Mouse (Mus musculus): Measurements from ENCODE around the gene Gucy2c.

Gene Gucy2c

GRCm38 (mm10) chr6:136745586-136745985 lies 36.0 kb downstream of the Gucy2c start:
- in situ Hi-C loops (cut with MboI; ENCODE audit: unreplicated experiment in 2 of 2): loop anchor here (10.0 to 25.0 kb wide), 3 partner anchors 239 to 1658 kb away; no protein-coding TSS in a partner anchor

- in situ Hi-C loops (cut with MboI; ENCODE audit: unreplicated experiment in 2 of 2): loop anchor here (5.0 to 25.0 kb wide), 4 partner anchors 241 to 1656 kb away; no protein-coding TSS in a partner anchor
These were observed 37.8 kb downstream of the Gucy2c start for GRCm38 (mm10) chr6:136743729-136744128.

DNA sequence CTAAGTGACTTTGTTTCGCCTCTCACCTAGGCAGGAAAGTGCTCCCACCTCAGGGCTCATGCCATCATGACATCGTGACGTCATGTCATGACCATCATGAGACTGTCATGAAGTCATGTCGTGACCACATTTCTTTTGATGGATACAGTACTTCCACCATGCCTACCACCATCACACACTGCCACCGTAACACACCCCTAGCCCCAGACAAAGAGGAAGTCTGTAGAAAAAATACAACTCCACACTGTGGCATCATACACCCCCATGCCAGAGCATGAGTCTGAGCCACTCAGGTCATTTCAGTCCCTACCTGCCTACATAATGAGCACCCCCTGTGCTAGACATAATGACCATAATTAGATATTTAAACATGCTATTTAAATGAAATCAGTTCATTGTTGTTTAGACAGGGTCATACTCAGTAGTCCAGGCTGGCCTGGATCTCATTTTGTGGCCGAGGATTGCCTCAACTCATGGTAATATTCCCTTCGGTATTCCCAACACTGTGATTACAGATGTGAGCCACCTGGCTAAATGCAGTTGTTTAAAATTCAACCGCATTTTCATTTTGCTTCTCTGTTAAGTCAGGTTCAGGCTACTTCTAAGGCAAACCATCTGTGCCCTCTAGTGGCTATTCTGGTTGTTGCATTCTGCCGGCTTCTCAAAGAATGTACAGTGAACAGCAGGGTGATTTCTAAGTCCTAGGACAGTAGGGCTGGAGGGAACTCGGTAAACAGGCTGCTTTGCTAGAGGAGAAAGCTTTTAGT lies 39.0 kb downstream of the Gucy2c start:
- in situ Hi-C loops (cut with MboI; ENCODE audit: unreplicated experiment in 2 of 2): loop anchor here (5.0 to 25.0 kb wide), 4 partner anchors 242 to 1655 kb away; no protein-coding TSS in a partner anchor

DNA sequence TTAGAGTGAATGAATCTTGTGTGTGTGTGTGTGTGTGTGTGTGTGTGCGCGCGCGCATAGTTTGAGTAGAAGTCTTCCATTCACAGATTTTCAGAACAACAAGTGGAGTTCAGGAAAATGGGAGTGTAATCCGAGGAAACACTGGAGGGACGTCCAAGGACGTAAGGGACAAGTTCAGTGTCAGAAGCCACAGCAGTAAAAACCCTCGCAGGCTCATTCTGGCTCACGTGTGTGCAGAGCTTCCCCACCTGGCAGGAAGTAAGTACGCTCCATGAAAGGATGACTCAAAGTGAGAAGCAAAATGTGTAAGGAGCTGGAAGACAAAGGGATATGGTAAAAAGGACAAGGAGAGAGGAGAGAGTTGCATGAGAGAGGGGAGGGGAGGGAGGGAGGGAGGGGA lies 40.3 kb downstream of the Gucy2c start:
- in situ Hi-C loops (cut with MboI; ENCODE audit: unreplicated experiment in 2 of 2): loop anchor here (5.0 to 25.0 kb wide), 4 partner anchors 244 to 1654 kb away; no protein-coding TSS in a partner anchor

GRCm38 (mm10) chr6:136735766-136736165 lies 45.8 kb downstream of the Gucy2c start:
- in situ Hi-C loops (cut with MboI; ENCODE audit: unreplicated experiment in 2 of 2): loop anchor here (25.0 kb wide), 2 partner anchors 1323 to 1648 kb away; no protein-coding TSS in a partner anchor

- in situ Hi-C loops (cut with MboI; ENCODE audit: unreplicated experiment in 2 of 2): loop anchor here (25.0 kb wide), 2 partner anchors 1316 to 1641 kb away; no protein-coding TSS in a partner anchor
These were observed 53.4 kb downstream of the Gucy2c start for GRCm38 (mm10) chr6:136728144-136728543.

GRCm38 (mm10) chr6:136723171-136723570 lies 58.4 kb downstream of the Gucy2c start:
- in situ Hi-C loops (cut with MboI; ENCODE audit: unreplicated experiment in 2 of 2): loop anchor here (5.0 kb wide), 2 partner anchors 76 to 81 kb away; no protein-coding TSS in a partner anchor

- in situ Hi-C loops (cut with MboI; ENCODE audit: unreplicated experiment in 2 of 2): loop anchor here (5.0 kb wide), 2 partner anchors 75 to 80 kb away; no protein-coding TSS in a partner anchor
These were observed 59.0 kb downstream of the Gucy2c start for GRCm38 (mm10) chr6:136722565-136722964.

- in situ Hi-C loops (cut with MboI; ENCODE audit: unreplicated experiment in 2 of 2): loop anchor here (5.0 kb wide), 2 partner anchors 75 to 80 kb away; no protein-coding TSS in a partner anchor
These were observed 59.6 kb downstream of the Gucy2c start for GRCm38 (mm10) chr6:136721925-136722324.

- in situ Hi-C loops (cut with MboI; ENCODE audit: unreplicated experiment in 2 of 2): loop anchor here (5.0 kb wide), 2 partner anchors 73 to 78 kb away; no protein-coding TSS in a partner anchor
These were observed 61.1 kb downstream of the Gucy2c start for GRCm38 (mm10) chr6:136720436-136720835.

GRCm38 (mm10) chr6:136715881-136716431 lies 65.6 kb downstream of the Gucy2c start:
- in situ Hi-C loops (cut with MboI; ENCODE audit: unreplicated experiment in 2 of 2): no loop called here

- in situ Hi-C loops (cut with MboI; ENCODE audit: unreplicated experiment in 2 of 2): no loop called here
These were observed 67.5 kb downstream of the Gucy2c start for GRCm38 (mm10) chr6:136714097-136714496.

GRCm38 (mm10) chr6:136710408-136710807 lies 71.2 kb downstream of the Gucy2c start:
- in situ Hi-C loops (cut with MboI; ENCODE audit: unreplicated experiment in 2 of 2): no loop called here

DNA sequence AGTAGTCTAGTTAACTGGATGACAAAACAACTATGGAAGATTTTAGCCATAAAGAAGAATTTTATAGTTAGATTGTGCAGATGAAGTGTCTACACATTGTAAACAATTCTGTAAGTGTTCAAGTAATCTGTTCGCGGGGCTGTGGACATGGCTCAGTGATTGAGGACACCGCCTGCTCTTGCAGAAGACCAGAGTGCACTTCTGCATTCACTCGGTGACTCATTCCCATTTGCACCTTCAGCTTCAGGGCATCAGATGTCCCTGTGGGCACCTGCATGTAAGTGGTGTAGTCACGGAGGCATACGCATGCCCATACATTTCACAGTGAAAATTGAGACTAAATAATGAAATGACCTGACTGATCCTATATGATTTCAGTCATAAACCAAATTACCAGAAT lies 73.0 kb downstream of the Gucy2c start:
- in situ Hi-C loops (cut with MboI; ENCODE audit: unreplicated experiment in 2 of 2): no loop called here

- in situ Hi-C loops (cut with MboI; ENCODE audit: unreplicated experiment in 2 of 2): no loop called here
These were observed 79.7 kb downstream of the Gucy2c start for GRCm38 (mm10) chr6:136701878-136702277.

DNA sequence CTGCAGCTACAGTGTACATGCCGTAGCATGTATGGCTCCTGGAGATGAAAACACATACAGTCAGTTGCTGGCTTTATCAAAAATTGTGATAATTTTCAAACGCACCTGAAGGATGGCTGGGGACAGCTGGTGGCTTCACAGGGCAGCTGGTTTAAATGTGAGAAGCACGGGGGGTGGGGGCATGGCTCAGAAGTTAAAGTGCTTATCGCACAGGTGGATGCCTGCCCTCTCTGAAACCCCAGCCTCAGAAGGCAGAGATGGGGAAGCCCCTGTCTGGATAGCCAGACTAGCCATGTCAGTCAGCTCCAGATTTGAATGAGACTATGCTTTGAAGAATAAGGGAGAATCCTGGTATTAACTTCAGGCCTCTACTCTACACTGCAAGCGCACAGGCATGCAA lies 80.4 kb downstream of the Gucy2c start:
- in situ Hi-C loops (cut with MboI; ENCODE audit: unreplicated experiment in 2 of 2): no loop called here

- in situ Hi-C loops (cut with MboI; ENCODE audit: unreplicated experiment in 2 of 2): no loop called here
These were observed 90.3 kb downstream of the Gucy2c start for GRCm38 (mm10) chr6:136691314-136691713.

DNA sequence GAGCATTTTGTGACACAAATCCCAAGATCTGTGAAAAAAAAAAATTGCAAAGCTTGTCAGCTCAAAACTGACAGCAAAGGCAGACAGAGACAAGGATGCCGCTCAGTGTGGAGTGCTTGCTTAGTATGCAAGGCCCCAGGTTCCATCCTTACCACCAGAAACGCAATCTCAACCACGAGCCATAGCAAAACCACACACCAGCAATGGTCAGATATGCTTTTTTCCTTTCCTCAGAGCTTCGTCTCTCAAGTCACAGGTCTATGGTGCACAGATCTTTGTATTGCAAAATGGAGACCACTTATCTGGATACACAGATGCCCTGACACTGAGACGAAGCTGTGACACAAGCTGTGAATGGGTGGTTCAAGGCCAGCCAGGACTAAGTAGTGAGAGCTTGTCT lies 91.0 kb downstream of the Gucy2c start:
- in situ Hi-C loops (cut with MboI; ENCODE audit: unreplicated experiment in 2 of 2): no loop called here

- in situ Hi-C loops (cut with MboI; ENCODE audit: unreplicated experiment in 2 of 2): no loop called here
These were observed 91.7 kb downstream of the Gucy2c start for GRCm38 (mm10) chr6:136689790-136690413.

DNA sequence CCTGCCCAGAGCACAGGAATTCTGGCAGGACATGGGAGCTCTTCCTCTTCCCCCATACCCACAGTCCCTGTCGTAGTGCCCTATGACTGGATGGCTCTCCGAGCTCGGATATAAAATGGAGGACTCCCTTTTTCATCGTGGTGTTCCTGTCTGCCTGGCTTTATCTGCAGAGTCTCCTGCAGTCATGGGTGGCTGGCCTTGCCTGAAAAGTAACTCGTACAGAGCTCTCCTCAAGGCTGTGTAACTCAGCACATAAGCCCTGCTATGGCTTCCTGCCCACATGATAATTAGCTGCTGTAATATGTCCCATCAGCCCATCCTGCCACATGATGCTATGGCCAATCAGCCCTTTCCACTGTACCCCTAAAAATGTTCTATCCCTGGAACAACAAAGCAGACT lies 96.1 kb downstream of the Gucy2c start:
- in situ Hi-C loops (cut with MboI; ENCODE audit: unreplicated experiment in 2 of 2): no loop called here
